ENCODE assay signal across 8 mouse cellular contexts in genomic region chr1:173365970-173366409, GRCm38 (mm10). TPM values are rescaled to one million over a fixed set of nuclear protein-coding genes. Genes with fewer than 3 reads are reported as not detected.
DNase-seq lines count a peak whose midpoint lies in the region; ATAC-seq and TF ChIP-seq lines count a peak whose summit lies in the region.

No protein-coding gene starts in this region.

- peak overlapping the region; percentile 93 for H3K27ac ChIP-seq in left cerebral cortex, adult 2 months
- H3K27ac ChIP-seq in cerebellum, adult 2 months (ENCODE audit: insufficient read depth, low read length) = peak overlapping the region; percentile 89
- no peak overlapping the region; the same call in 1 of the 2 replicates for H3K27ac ChIP-seq in forebrain, embryonic 13.5 days
- H3K27ac ChIP-seq in limb, embryonic 10.5 days = no peak overlapping the region
- H3K27ac ChIP-seq in neural tube, embryonic 14.5 days (ENCODE audit: low read depth, low read length) = peak overlapping the region; percentile 88; the same call in 1 of the 2 replicates

- WGBS in cerebellum, adult 2 months = 4% methylated on average over 13 of the region's 13 CpGs
- 1% methylated on average over 13 of the region's 13 CpGs for WGBS in forebrain, embryonic 13.5 days
- under 1% methylated on average over 13 of the region's 13 CpGs for WGBS in limb, embryonic 10.5 days
- WGBS in neural tube, embryonic 14.5 days = 0% methylated on average over 13 of the region's 13 CpGs

- DNase-seq in left cerebral cortex, adult 2 months (ENCODE audit: extremely low spot score in 1 of 2, low spot score in 2 of 2) = peak; percentile 21 to 40
- no peak for DNase-seq in left cerebral cortex, adult 8-10 months (ENCODE audit: low spot score in 2 of 2)
- peak; percentile 89 to 92 for DNase-seq in cerebellum, adult 2 months
- no peak for DNase-seq in limb, embryonic 10.5 days (ENCODE audit: low spot score)
- no peak for DNase-seq in c-Kit-positive CD71-positive TER-119-positive erythroid progenitor cells, embryonic 14.5 days (ENCODE audit: low spot score)
- DNase-seq in layer of hippocampus, postnatal 25 days (ENCODE audit: extremely low spot score in 1 of 2, low spot score in 1 of 2) = no peak

- H3K27me3 ChIP-seq in cerebellum, adult 2 months (ENCODE audit: control insufficient read depth, insufficient read depth, low read length) = no peaks in the 10 kb centered on the region
- H3K27me3 ChIP-seq in forebrain, embryonic 13.5 days = no peaks in the 10 kb centered on the region
- peaks cover 60% of the 10 kb centered on the region for H3K27me3 ChIP-seq in limb, embryonic 10.5 days (ENCODE audit: low read depth, poor library complexity, severe bottlenecking)
- H3K27me3 ChIP-seq in neural tube, embryonic 14.5 days (ENCODE audit: control insufficient read depth, insufficient read depth, low read length) = peaks cover 2% of the 10 kb centered on the region; the same call in 1 of the 2 replicates

- H3K36me3 ChIP-seq in forebrain, embryonic 13.5 days (ENCODE audit: poor library complexity, severe bottlenecking) = no peaks in the 10 kb centered on the region
- H3K36me3 ChIP-seq in limb, embryonic 10.5 days = no peaks in the 10 kb centered on the region
- H3K36me3 ChIP-seq in neural tube, embryonic 14.5 days (ENCODE audit: control insufficient read depth, insufficient read depth, low read length) = no peaks in the 10 kb centered on the region

- no peaks in the 10 kb centered on the region for H3K9me3 ChIP-seq in forebrain, embryonic 13.5 days (replicated peaks)
- no peaks in the 10 kb centered on the region for H3K9me3 ChIP-seq in limb, embryonic 10.5 days (replicated peaks)
- no peaks in the 10 kb centered on the region for H3K9me3 ChIP-seq in neural tube, embryonic 14.5 days (ENCODE audit: control insufficient read depth, low read length)

- H3K4me2 ChIP-seq in forebrain, embryonic 13.5 days = peak overlapping the region; percentile 92
- H3K4me2 ChIP-seq in neural tube, embryonic 14.5 days (ENCODE audit: low read depth, low read length) = peak overlapping the region; percentile 68

- no peak; the same call in 1 of the 2 replicates for TF ChIP-seq POLR2A in cerebellum, adult 2 months (IDR thresholded peaks at IDR 0.05; ENCODE audit: borderline replicate concordance, insufficient read depth, low read length)

- intact Hi-C loops in left cerebral cortex, adult 2 months (cut with DNase I) = loop anchor here (10.0 kb wide), 1 partner anchor 611 kb away; no protein-coding TSS in a partner anchor

- H3K4me3 ChIP-seq in left cerebral cortex, adult 2 months = peak overlapping the region; percentile 59
- H3K4me3 ChIP-seq in cerebellum, adult 2 months (replicated peaks; ENCODE audit: insufficient read depth, low read depth, low read length) = peak overlapping the region; percentile 92
- H3K4me3 ChIP-seq in forebrain, embryonic 13.5 days = peak overlapping the region; percentile 93
- peak overlapping the region; percentile 66 for H3K4me3 ChIP-seq in limb, embryonic 10.5 days
- H3K4me3 ChIP-seq in neural tube, embryonic 14.5 days (ENCODE audit: low read depth, low read length) = peak overlapping the region; percentile 92

- TF ChIP-seq CTCF in left cerebral cortex, adult 2 months (IDR thresholded peaks at IDR 0.05) = no peak
- TF ChIP-seq CTCF in cerebellum, adult 2 months (IDR thresholded peaks at IDR 0.05; ENCODE audit: borderline replicate concordance, insufficient read depth, low read depth, low read length) = no peak

- peaks cover 27% of the 10 kb centered on the region for H3K4me1 ChIP-seq in cerebellum, adult 2 months (ENCODE audit: control insufficient read depth, insufficient read depth, low read length)
- H3K4me1 ChIP-seq in forebrain, embryonic 13.5 days = peaks cover 34% of the 10 kb centered on the region
- peaks cover 23% of the 10 kb centered on the region for H3K4me1 ChIP-seq in limb, embryonic 10.5 days
- peaks cover 13% of the 10 kb centered on the region; the same call in 1 of the 2 replicates for H3K4me1 ChIP-seq in neural tube, embryonic 14.5 days (ENCODE audit: control insufficient read depth, insufficient read depth, low read length)

- H3K9ac ChIP-seq in forebrain, embryonic 13.5 days = peak overlapping the region; percentile 94
- peak overlapping the region; percentile 94 for H3K9ac ChIP-seq in neural tube, embryonic 14.5 days (replicated peaks; ENCODE audit: low read depth, low read length)

- ATAC-seq in forebrain, embryonic 13.5 days = peak; percentile 17; the same call in 1 of the 2 replicates
- peak; percentile 41 for ATAC-seq in neural tube, embryonic 14.5 days (ENCODE audit: low read depth)

RNA-seq across cellular contexts. Expression of gene Cadm3, which starts 1.5 kb away (rescaled TPM):
- 100 to 1,000 TPM; 437 to 438 TPM for total RNA-seq in left cerebral cortex, adult 2 months (2021)
- total RNA-seq in left cerebral cortex, adult 8-10 months (2022) = 100 to 1,000 TPM; 384 to 405 (median 400) TPM
- 979 and 1,062 TPM in 2 replicates for polyA plus RNA-seq in cerebellum, adult 2 months (2012; rRNA removed)
- 17.5 and 20.1 TPM in 2 replicates for polyA plus RNA-seq in forebrain, embryonic 13.5 days (2015; fragmentation: Nextera tagmentation; extraction: Ambion mirVana)
- polyA plus RNA-seq in limb, embryonic 10.5 days (2016; fragmentation: Nextera tagmentation; extraction: Ambion mirVana) = 0.29 and 0.49 TPM in 2 replicates
- polyA plus RNA-seq in neural tube, embryonic 14.5 days (2014; fragmentation: Nextera tagmentation; extraction: Ambion mirVana) = 151 and 174 TPM in 2 replicates
- 100 to 1,000 TPM; 362 to 370 TPM for total RNA-seq in layer of hippocampus, postnatal 25 days (2021)

RNA-seq across cellular contexts. Expression of gene Aim2, which starts 15.3 kb away (rescaled TPM):
- 1 to 10 TPM; 2.5 to 4.1 TPM for total RNA-seq in left cerebral cortex, adult 2 months (2021)
- total RNA-seq in left cerebral cortex, adult 8-10 months (2022) = 1 to 10 TPM; 3.9 to 9.2 (median 5.1) TPM
- polyA plus RNA-seq in cerebellum, adult 2 months (2012; rRNA removed) = 1.3 and 2.0 TPM in 2 replicates
- polyA plus RNA-seq in forebrain, embryonic 13.5 days (2015; fragmentation: Nextera tagmentation; extraction: Ambion mirVana) = 7.3 and 7.6 TPM in 2 replicates
- 1.1 and 2.5 TPM in 2 replicates for polyA plus RNA-seq in limb, embryonic 10.5 days (2016; fragmentation: Nextera tagmentation; extraction: Ambion mirVana)
- 1.1 and 2.7 TPM in 2 replicates for polyA plus RNA-seq in neural tube, embryonic 14.5 days (2014; fragmentation: Nextera tagmentation; extraction: Ambion mirVana)
- total RNA-seq in layer of hippocampus, postnatal 25 days (2021) = 1 to 10 TPM; 3.2 to 4.6 TPM

RNA-seq across cellular contexts. Expression of gene Ackr1, which starts 32.4 kb away (rescaled TPM):
- total RNA-seq in left cerebral cortex, adult 2 months (2021) = 10 to 100 TPM; 81.0 to 90.2 TPM
- total RNA-seq in left cerebral cortex, adult 8-10 months (2022) = 10 to 100 TPM; 58.7 to 67.1 (median 61.4) TPM
- polyA plus RNA-seq in cerebellum, adult 2 months (2012; rRNA removed) = 250 and 253 TPM in 2 replicates
- polyA plus RNA-seq in forebrain, embryonic 13.5 days (2015; fragmentation: Nextera tagmentation; extraction: Ambion mirVana) = 8.0 and 10.3 TPM in 2 replicates
- polyA plus RNA-seq in limb, embryonic 10.5 days (2016; fragmentation: Nextera tagmentation; extraction: Ambion mirVana) = 0.55 and 0.78 TPM in 2 replicates
- 34.4 and 35.6 TPM in 2 replicates for polyA plus RNA-seq in neural tube, embryonic 14.5 days (2014; fragmentation: Nextera tagmentation; extraction: Ambion mirVana)
- 10 to 100 TPM; 64.9 to 73.8 TPM for total RNA-seq in layer of hippocampus, postnatal 25 days (2021)

Comparison
In these comparisons a context has a peak if more than half of its experiments do, and no peak if none do; other contexts are left out.
1. DNase-seq: peak in left cerebral cortex, adult 2 months (2 of 2) and cerebellum, adult 2 months (2 of 2); none in left cerebral cortex, adult 8-10 months (0 of 2), limb, embryonic 10.5 days (single experiment), c-Kit-positive CD71-positive TER-119-positive erythroid progenitor cells, embryonic 14.5 days (single experiment) and layer of hippocampus, postnatal 25 days (0 of 2).
2. H3K27ac ChIP-seq: peak in left cerebral cortex, adult 2 months (single experiment), cerebellum, adult 2 months (single experiment) and neural tube, embryonic 14.5 days (single experiment); none in forebrain, embryonic 13.5 days (single experiment) and limb, embryonic 10.5 days (single experiment).
3. RNA of gene Cadm3, which starts 1.5 kb away (polyA plus RNA-seq): 979 to 1,062 TPM in cerebellum, adult 2 months, 151 to 174 TPM in neural tube, embryonic 14.5 days and 17.5 to 20.1 TPM in forebrain, embryonic 13.5 days; 0.29 to 0.49 TPM in limb, embryonic 10.5 days; every median in the first group is over 10 times any median in the second.
4. Peak in every context shown above with its lines, with median percentiles within 50 percentile points of each other: H3K4me3 ChIP-seq.